Mouse (Mus musculus): Measurements from ENCODE around the gene Ino80d. TPM values are rescaled to one million over a fixed set of nuclear protein-coding genes. Genes with fewer than 3 reads are reported as not detected.

The Ino80d gene
- polyA plus RNA-seq, 1 experiment from 2014 or later = 10.4 TPM

GRCm38 (mm10) chr1:63123823-63124450 is 9.5 kb upstream of the Ino80d start:
- Histone ChIP-seq H3K36me3 (peaks cover 74% of the 10 kb centered on the region), H3K9ac (no peak overlapping the region), H3K9me3 (replicated peaks) (peaks cover 6% of the 10 kb centered on the region; the same call in 1 of the 2 replicates), H3K4me1 (replicated peaks) (no peaks in the 10 kb centered on the region), H3K4me3 (no peak overlapping the region), H3K27me3 (replicated peaks) (no peaks in the 10 kb centered on the region), H3K4me2 (no peak overlapping the region), H3K27ac (ENCODE audit: poor library complexity, severe bottlenecking) (no peak overlapping the region)
- no peak for ATAC-seq (ENCODE audit: insufficient number of reproducible peaks, low FRiP score)
- 88% methylated on average over 6 of the region's 6 CpGs for WGBS

GRCm38 (mm10) chr1:63122005-63122404 is 7.5 kb upstream of the Ino80d start:
- WGBS = 90% methylated on average over 6 of the region's 6 CpGs
- H3K27ac ChIP-seq (ENCODE audit: poor library complexity, severe bottlenecking) = no peak overlapping the region
- no peaks in the 10 kb centered on the region for H3K27me3 ChIP-seq (replicated peaks)
- peaks cover 2% of the 10 kb centered on the region for H3K4me1 ChIP-seq (replicated peaks)
- no peak overlapping the region for H3K4me3 ChIP-seq
- no peaks in the 10 kb centered on the region for H3K9me3 ChIP-seq (replicated peaks)
- ATAC-seq (ENCODE audit: insufficient number of reproducible peaks, low FRiP score) = no peak
- no peak overlapping the region for H3K4me2 ChIP-seq
- H3K36me3 ChIP-seq = peaks cover 78% of the 10 kb centered on the region
- H3K9ac ChIP-seq = no peak overlapping the region

- no peak for ATAC-seq (ENCODE audit: insufficient number of reproducible peaks, low FRiP score)
- Histone ChIP-seq H3K9ac (no peak overlapping the region), H3K27me3 (replicated peaks) (no peaks in the 10 kb centered on the region), H3K9me3 (replicated peaks) (no peaks in the 10 kb centered on the region), H3K36me3 (peaks cover 71% of the 10 kb centered on the region), H3K4me1 (replicated peaks) (peaks cover 11% of the 10 kb centered on the region), H3K4me3 (no peak overlapping the region), H3K27ac (ENCODE audit: poor library complexity, severe bottlenecking) (no peak overlapping the region), H3K4me2 (no peak overlapping the region)
- WGBS = 86% methylated on average over 2 of the region's 2 CpGs
Measured at GRCm38 (mm10) chr1:63120382-63120781, 5.9 kb upstream of the Ino80d start.

GRCm38 (mm10) chr1:63119675-63120074 is 5.2 kb upstream of the Ino80d start:
- ATAC-seq (ENCODE audit: insufficient number of reproducible peaks, low FRiP score) = no peak
- peaks cover 66% of the 10 kb centered on the region for H3K36me3 ChIP-seq

GRCm38 (mm10) chr1:63115540-63115939 is 1.1 kb upstream of the Ino80d start:
- Histone ChIP-seq H3K9me3 (replicated peaks) (no peaks in the 10 kb centered on the region), H3K9ac (peak overlapping the region; percentile 67), H3K4me2 (peak overlapping the region; percentile 76), H3K36me3 (peaks cover 30% of the 10 kb centered on the region), H3K4me1 (replicated peaks) (peaks cover 23% of the 10 kb centered on the region), H3K27ac (ENCODE audit: poor library complexity, severe bottlenecking) (peak overlapping the region; percentile 99; the same call in 1 of the 2 replicates), H3K27me3 (replicated peaks) (no peaks in the 10 kb centered on the region), H3K4me3 (peak overlapping the region; percentile 93)
- ATAC-seq (ENCODE audit: insufficient number of reproducible peaks, low FRiP score) = no peak
- WGBS = 42% methylated on average over 3 of the region's 3 CpGs

More at GRCm38 (mm10) chr1:63119675-63120074, 5.2 kb upstream of the Ino80d start:
- H3K9me3 ChIP-seq (replicated peaks) = no peaks in the 10 kb centered on the region
- no peak overlapping the region for H3K4me2 ChIP-seq
- H3K4me3 ChIP-seq = no peak overlapping the region
- no peak overlapping the region for H3K27ac ChIP-seq (ENCODE audit: poor library complexity, severe bottlenecking)
- 91% methylated on average over 4 of the region's 4 CpGs for WGBS
- peaks cover 11% of the 10 kb centered on the region for H3K4me1 ChIP-seq (replicated peaks)
- no peaks in the 10 kb centered on the region for H3K27me3 ChIP-seq (replicated peaks)
- H3K9ac ChIP-seq = no peak overlapping the region

- Histone ChIP-seq H3K4me2 (peak overlapping the region; percentile 76), H3K9me3 (replicated peaks) (no peaks in the 10 kb centered on the region), H3K4me1 (replicated peaks) (peaks cover 26% of the 10 kb centered on the region), H3K4me3 (peak overlapping the region; percentile 93), H3K36me3 (peaks cover 25% of the 10 kb centered on the region), H3K27me3 (replicated peaks) (no peaks in the 10 kb centered on the region), H3K27ac (ENCODE audit: poor library complexity, severe bottlenecking) (peak overlapping the region; percentile 99), H3K9ac (peak overlapping the region; percentile 67)
- 29% methylated on average over 4 of the region's 4 CpGs for WGBS
- no peak for ATAC-seq (ENCODE audit: insufficient number of reproducible peaks, low FRiP score)
Measured at GRCm38 (mm10) chr1:63115096-63115495, 629 bp upstream of the Ino80d start.

- Histone ChIP-seq H3K4me1 (replicated peaks) (peaks cover 30% of the 10 kb centered on the region), H3K4me3 (peak overlapping the region; percentile 93), H3K9me3 (replicated peaks) (no peaks in the 10 kb centered on the region), H3K27me3 (replicated peaks) (no peaks in the 10 kb centered on the region), H3K4me2 (peak overlapping the region; percentile 76), H3K36me3 (peaks cover 12% of the 10 kb centered on the region), H3K9ac (peak overlapping the region; percentile 99), H3K27ac (ENCODE audit: poor library complexity, severe bottlenecking) (peak overlapping the region; percentile 99)
- peak; percentile 76 for ATAC-seq (ENCODE audit: insufficient number of reproducible peaks, low FRiP score)
- WGBS = under 1% methylated on average over 62 of the region's 92 CpGs
Measured at GRCm38 (mm10) chr1:63113274-63114135, 962 bp downstream of the Ino80d start.

- peak; percentile 25; the same call in 1 of the 2 replicates for ATAC-seq (ENCODE audit: insufficient number of reproducible peaks, low FRiP score)
- H3K4me1 ChIP-seq (replicated peaks) = peaks cover 36% of the 10 kb centered on the region
- H3K4me2 ChIP-seq = peak overlapping the region; percentile 76
- 5% methylated on average over 11 of the region's 11 CpGs for WGBS
- H3K4me3 ChIP-seq = peak overlapping the region; percentile 93
- H3K9me3 ChIP-seq (replicated peaks) = no peaks in the 10 kb centered on the region
- peak overlapping the region; percentile 99 for H3K27ac ChIP-seq (ENCODE audit: poor library complexity, severe bottlenecking)
- H3K27me3 ChIP-seq (replicated peaks) = no peaks in the 10 kb centered on the region
- H3K9ac ChIP-seq = peak overlapping the region; percentile 99
- H3K36me3 ChIP-seq = peaks cover 6% of the 10 kb centered on the region; the same call in 1 of the 2 replicates
Measured at GRCm38 (mm10) chr1:63112865-63113261, 1.6 kb downstream of the Ino80d start.

GRCm38 (mm10) chr1:63112151-63112864 is 2.2 kb downstream of the Ino80d start:
- Histone ChIP-seq H3K36me3 (peaks cover 6% of the 10 kb centered on the region; the same call in 1 of the 2 replicates), H3K27me3 (replicated peaks) (no peaks in the 10 kb centered on the region), H3K27ac (ENCODE audit: poor library complexity, severe bottlenecking) (peak overlapping the region; percentile 99), H3K9me3 (replicated peaks) (no peaks in the 10 kb centered on the region), H3K4me2 (peak overlapping the region; percentile 76), H3K9ac (peak overlapping the region; percentile 99), H3K4me3 (peak overlapping the region; percentile 93), H3K4me1 (replicated peaks) (peaks cover 40% of the 10 kb centered on the region)
- WGBS = 43% methylated on average over 8 of the region's 8 CpGs
- no peak for ATAC-seq (ENCODE audit: insufficient number of reproducible peaks, low FRiP score)

GRCm38 (mm10) chr1:63110536-63111285 is 3.8 kb downstream of the Ino80d start:
- no peak overlapping the region for H3K4me2 ChIP-seq
- H3K27me3 ChIP-seq (replicated peaks) = no peaks in the 10 kb centered on the region
- H3K27ac ChIP-seq (ENCODE audit: poor library complexity, severe bottlenecking) = no peak overlapping the region
- 53% methylated on average over 7 of the region's 7 CpGs for WGBS
- H3K9ac ChIP-seq = no peak overlapping the region
- H3K4me3 ChIP-seq = no peak overlapping the region
- peaks cover 36% of the 10 kb centered on the region for H3K4me1 ChIP-seq (replicated peaks)
- no peaks in the 10 kb centered on the region for H3K36me3 ChIP-seq
- no peaks in the 10 kb centered on the region for H3K9me3 ChIP-seq (replicated peaks)
- ATAC-seq (ENCODE audit: insufficient number of reproducible peaks, low FRiP score) = no peak

All from heart, embryonic 12.5 days (tissue).